Mouse (Mus musculus) skeletal muscle tissue, adult 2 months (tissue): ENCODE measurements around the gene Otx2.

ENCODE experiments used
- DNase-seq: peaks from one replicate; pipeline ENCODE4 v3.0.0-alpha.2; 2012; ENCODE audit warnings: low read depth, low spot score

Gene Otx2

GRCm38 (mm10) chr14:48668761-48669303, 4.8 kb downstream of the Otx2 start:
- DNase-seq, result no peak

GRCm38 (mm10) chr14:48668051-48668481, 5.6 kb downstream of the Otx2 start:
- DNase-seq, result no peak

GRCm38 (mm10) chr14:48667396-48667795, 6.2 kb downstream of the Otx2 start:
- no peak for DNase-seq

GRCm38 (mm10) chr14:48666771-48667170, 6.8 kb downstream of the Otx2 start:
- no peak for DNase-seq

GRCm38 (mm10) chr14:48665816-48666661, 7.6 kb downstream of the Otx2 start:
- no peak for DNase-seq

GRCm38 (mm10) chr14:48664841-48665815, 8.5 kb downstream of the Otx2 start:
- no peak for DNase-seq

- no peak for DNase-seq
Measured at GRCm38 (mm10) chr14:48664001-48664810, 9.4 kb downstream of the Otx2 start.

- no peak for DNase-seq
Measured at GRCm38 (mm10) chr14:48663531-48663930, 10.1 kb downstream of the Otx2 start.

GRCm38 (mm10) chr14:48662568-48663236, 10.9 kb downstream of the Otx2 start:
- DNase-seq, result no peak

- DNase-seq, result no peak
Measured at GRCm38 (mm10) chr14:48661646-48662567, 11.7 kb downstream of the Otx2 start.

GRCm38 (mm10) chr14:48661151-48661550, 12.5 kb downstream of the Otx2 start:
- DNase-seq, result no peak

- no peak for DNase-seq
Measured at GRCm38 (mm10) chr14:48660593-48660992, 13.0 kb downstream of the Otx2 start.

GRCm38 (mm10) chr14:48659661-48660060, 14.0 kb downstream of the Otx2 start:
- no peak for DNase-seq

- no peak for DNase-seq
Measured at GRCm38 (mm10) chr14:48657241-48657640, 16.4 kb downstream of the Otx2 start.

GRCm38 (mm10) chr14:48656711-48657110, 16.9 kb downstream of the Otx2 start:
- no peak for DNase-seq

- no peak for DNase-seq
Measured at GRCm38 (mm10) chr14:48655792-48656550, 17.6 kb downstream of the Otx2 start.

- DNase-seq, result no peak
Measured at GRCm38 (mm10) chr14:48655073-48655791, 18.4 kb downstream of the Otx2 start.

- DNase-seq, result no peak
Measured at GRCm38 (mm10) chr14:48654551-48655072, 19.0 kb downstream of the Otx2 start.
